Mouse (Mus musculus) forebrain, postnatal 0 days (tissue): ENCODE measurements around the gene Kat7. TPM values are rescaled to one million over a fixed set of nuclear protein-coding genes. Genes with fewer than 3 reads are reported as not detected.

Source experiments
- ATAC-seq: fragments of 200-750 bp; cut with Nextera tagmentation; 2 replicates; pipeline ENCODE4 v1.8.0; 2017; ENCODE audit warnings: mild to moderate bottlenecking, moderate library complexity
- DNase-seq: peaks from one replicate; pipeline ENCODE4 v3.0.0-alpha.2; 2015
- H3K27ac ChIP-seq: fragments of 300-500 bp; sonication (generic); 2 replicates; pipeline ENCODE4 v1.5.1; 2014; ENCODE audit warnings: low read depth, mild to moderate bottlenecking, antibody characterized with exemption, low read length, moderate library complexity, mixed read lengths
- H3K27me3 ChIP-seq: fragments of 300-500 bp; sonication (generic); 2 replicates; pipeline ENCODE4 v1.6.1; 2014; ENCODE audit warnings: mild to moderate bottlenecking, low read length, mixed read lengths; ENCODE audit not compliant: insufficient read depth
- H3K36me3 ChIP-seq: fragments of 300-500 bp; sonication (generic); 2 replicates; pipeline ENCODE4 v1.6.1; 2014; ENCODE audit warnings: mild to moderate bottlenecking, moderate library complexity; ENCODE audit not compliant: insufficient read depth
- H3K4me1 ChIP-seq: fragments of 300-500 bp; sonication (generic); 2 replicates; pipeline ENCODE4 v1.6.1; 2014; ENCODE audit warnings: antibody characterized with exemption; ENCODE audit not compliant: insufficient read depth
- H3K4me2 ChIP-seq: fragments of 300-500 bp; sonication (generic); 2 replicates; pipeline ENCODE4 v1.6.1; 2014; ENCODE audit warnings: low read depth, mild to moderate bottlenecking, moderate library complexity
- H3K4me3 ChIP-seq: fragments of 300-500 bp; sonication (generic); 2 replicates; pipeline ENCODE4 v1.5.1; 2014; ENCODE audit warnings: low read depth, low read length, mixed read lengths
- H3K9ac ChIP-seq: fragments of 300-500 bp; sonication (generic); 2 replicates; pipeline ENCODE4 v1.6.1; 2014; ENCODE audit warnings: mild to moderate bottlenecking
- H3K9me3 ChIP-seq: fragments of 300-500 bp; sonication (generic); 2 replicates; pipeline ENCODE4 v1.6.1; 2016; ENCODE audit warnings: low read length
- CTCF ChIP-seq: sonication (generic); IDR thresholded peaks from 2 replicates; pipeline ENCODE4 v1.5.1; 2016; ENCODE audit warnings: antibody characterized with exemption, control low read depth, low read depth
- WGBS: fragments of 180-500 bp; shearing (Covaris S2); extraction: QIAGEN DNeasy Blood & Tissue Kit; methylation state at CpG from one replicate; pipeline ENCODE4 v1.1.7; 2014; 5-methylcytosine and 5-hydroxymethylcytosine counted together
- polyA plus RNA-seq: library from polyadenylated mRNA; unstranded; fragments of >200 nt; fragmentation: Nextera tagmentation; extraction: Ambion mirVana; gene quantifications from 2 replicates; pipeline ENCODE4 v1.2.1, GENCODE M21; 2015
- total RNA-seq: library from RNA; depleted of rRNA; stranded (reverse); fragments of >200 nt; gene quantifications from 2 replicates; pipeline ENCODE4 v1.2.3, GENCODE M21; 2014

Gene Kat7
- total and polyA plus RNA-seq, 2 experiments from 2014 or later, result 72.8 to 78.2 TPM

GRCm38 (mm10) chr11:95334448-95335060 is 24.5 kb upstream of the Kat7 start:
- Histone ChIP-seq H3K4me2 (no peak overlapping the region), H3K27me3 (peaks cover 4% of the 10 kb centered on the region; the same call in 1 of the 2 replicates), H3K9ac (no peak overlapping the region), H3K4me1 (no peaks in the 10 kb centered on the region), H3K4me3 (no peak overlapping the region), H3K9me3 (no peaks in the 10 kb centered on the region), H3K27ac (no peak overlapping the region), H3K36me3 (no peaks in the 10 kb centered on the region)
- WGBS, result 71% methylated on average over 5 of the region's 5 CpGs
- no peak for ATAC-seq
- no peak for TF ChIP-seq CTCF
- DNase-seq, result no peak

- WGBS, result 87% methylated on average over 9 of the region's 9 CpGs
- Histone ChIP-seq H3K9ac (no peak overlapping the region), H3K27ac (no peak overlapping the region), H3K4me2 (no peak overlapping the region), H3K9me3 (no peaks in the 10 kb centered on the region), H3K27me3 (peaks cover 4% of the 10 kb centered on the region; the same call in 1 of the 2 replicates), H3K4me3 (no peak overlapping the region), H3K4me1 (no peaks in the 10 kb centered on the region), H3K36me3 (no peaks in the 10 kb centered on the region)
- DNase-seq (no peak), ATAC-seq (no peak)
- TF ChIP-seq CTCF, result no peak
Observed at GRCm38 (mm10) chr11:95333805-95334204, 23.8 kb upstream of the Kat7 start.

- no peak overlapping the region for H3K4me2 ChIP-seq
- no peaks in the 10 kb centered on the region for H3K36me3 ChIP-seq
- peaks cover 4% of the 10 kb centered on the region; the same call in 1 of the 2 replicates for H3K27me3 ChIP-seq
- H3K27ac ChIP-seq, result no peak overlapping the region
- 62% methylated on average over 4 of the region's 4 CpGs for WGBS
- H3K9me3 ChIP-seq, result no peaks in the 10 kb centered on the region
- ATAC-seq, result no peak
- no peak overlapping the region for H3K9ac ChIP-seq
- no peak for DNase-seq
- H3K4me3 ChIP-seq, result no peak overlapping the region
- H3K4me1 ChIP-seq, result no peaks in the 10 kb centered on the region
- TF ChIP-seq CTCF, result no peak
Observed at GRCm38 (mm10) chr11:95333209-95333608, 23.2 kb upstream of the Kat7 start.

GRCm38 (mm10) chr11:95330662-95331061 is 20.6 kb upstream of the Kat7 start:
- no peaks in the 10 kb centered on the region for H3K4me1 ChIP-seq
- H3K9me3 ChIP-seq, result no peaks in the 10 kb centered on the region
- H3K9ac ChIP-seq, result no peak overlapping the region
- H3K4me2 ChIP-seq, result no peak overlapping the region
- no peak overlapping the region for H3K4me3 ChIP-seq
- no peak for TF ChIP-seq CTCF
- ATAC-seq, result no peak
- WGBS, result 74% methylated on average over 1 of the region's 1 CpGs
- H3K27me3 ChIP-seq, result peaks cover 4% of the 10 kb centered on the region; the same call in 1 of the 2 replicates
- no peak for DNase-seq
- H3K36me3 ChIP-seq, result no peaks in the 10 kb centered on the region
- H3K27ac ChIP-seq, result no peak overlapping the region

GRCm38 (mm10) chr11:95328629-95329028 is 18.6 kb upstream of the Kat7 start:
- WGBS, result 80% methylated on average over 5 of the region's 5 CpGs
- Histone ChIP-seq H3K9ac (no peak overlapping the region), H3K36me3 (no peaks in the 10 kb centered on the region), H3K27me3 (no peaks in the 10 kb centered on the region), H3K4me1 (no peaks in the 10 kb centered on the region), H3K27ac (no peak overlapping the region), H3K4me3 (no peak overlapping the region), H3K9me3 (no peaks in the 10 kb centered on the region), H3K4me2 (no peak overlapping the region)
- no peak for DNase-seq
- no peak for TF ChIP-seq CTCF
- no peak for ATAC-seq

GRCm38 (mm10) chr11:95326243-95326642 is 16.2 kb upstream of the Kat7 start:
- TF ChIP-seq CTCF, result no peak
- DNase-seq (no peak), ATAC-seq (no peak)
- 66% methylated on average over 11 of the region's 11 CpGs for WGBS
- Histone ChIP-seq H3K9me3 (no peaks in the 10 kb centered on the region), H3K27me3 (no peaks in the 10 kb centered on the region), H3K27ac (no peak overlapping the region), H3K4me1 (no peaks in the 10 kb centered on the region), H3K4me2 (no peak overlapping the region), H3K9ac (no peak overlapping the region), H3K36me3 (no peaks in the 10 kb centered on the region), H3K4me3 (no peak overlapping the region)

GRCm38 (mm10) chr11:95325832-95326231 is 15.8 kb upstream of the Kat7 start:
- WGBS, result 90% methylated on average over 4 of the region's 4 CpGs
- ATAC-seq, result no peak
- TF ChIP-seq CTCF, result no peak

GRCm38 (mm10) chr11:95324181-95324580 is 14.1 kb upstream of the Kat7 start:
- Histone ChIP-seq H3K36me3 (no peaks in the 10 kb centered on the region), H3K9me3 (no peaks in the 10 kb centered on the region), H3K27me3 (no peaks in the 10 kb centered on the region), H3K4me3 (no peak overlapping the region), H3K4me2 (no peak overlapping the region), H3K27ac (no peak overlapping the region), H3K4me1 (no peaks in the 10 kb centered on the region), H3K9ac (no peak overlapping the region)
- no peak for ATAC-seq
- WGBS, result 77% methylated on average over 10 of the region's 10 CpGs
- TF ChIP-seq CTCF, result no peak
- no peak for DNase-seq

More at GRCm38 (mm10) chr11:95325832-95326231, 15.8 kb upstream of the Kat7 start:
- Histone ChIP-seq H3K4me1 (no peaks in the 10 kb centered on the region), H3K4me2 (no peak overlapping the region), H3K9ac (no peak overlapping the region), H3K36me3 (no peaks in the 10 kb centered on the region), H3K9me3 (no peaks in the 10 kb centered on the region), H3K27me3 (no peaks in the 10 kb centered on the region), H3K4me3 (no peak overlapping the region), H3K27ac (no peak overlapping the region)
- DNase-seq, result no peak
